Mouse (Mus musculus): ENCODE data around the gene Cmtm4.

The Cmtm4 gene

DNA sequence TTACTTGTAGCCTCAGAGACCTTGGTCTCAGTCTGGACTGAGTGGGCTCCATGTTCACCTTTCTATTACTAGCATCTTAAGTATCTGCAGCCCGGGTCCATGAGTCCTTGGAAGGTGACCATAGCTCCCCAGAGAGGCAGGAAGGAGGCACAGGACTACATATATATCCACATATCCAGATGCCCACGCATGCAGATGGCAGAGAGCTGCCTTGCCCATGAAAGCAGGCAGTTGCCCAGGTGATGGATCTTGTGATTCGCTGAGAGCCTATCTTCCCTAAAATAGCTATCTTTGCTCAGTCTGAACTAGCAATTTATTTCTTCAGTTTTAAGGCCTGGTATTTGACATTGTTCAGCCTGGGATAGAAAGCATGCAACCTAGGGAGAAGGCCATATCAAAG lies 15.9 kb upstream of the Cmtm4 start:
- no peak for DNase-seq (ENCODE audit: low read depth, low spot score)

DNA sequence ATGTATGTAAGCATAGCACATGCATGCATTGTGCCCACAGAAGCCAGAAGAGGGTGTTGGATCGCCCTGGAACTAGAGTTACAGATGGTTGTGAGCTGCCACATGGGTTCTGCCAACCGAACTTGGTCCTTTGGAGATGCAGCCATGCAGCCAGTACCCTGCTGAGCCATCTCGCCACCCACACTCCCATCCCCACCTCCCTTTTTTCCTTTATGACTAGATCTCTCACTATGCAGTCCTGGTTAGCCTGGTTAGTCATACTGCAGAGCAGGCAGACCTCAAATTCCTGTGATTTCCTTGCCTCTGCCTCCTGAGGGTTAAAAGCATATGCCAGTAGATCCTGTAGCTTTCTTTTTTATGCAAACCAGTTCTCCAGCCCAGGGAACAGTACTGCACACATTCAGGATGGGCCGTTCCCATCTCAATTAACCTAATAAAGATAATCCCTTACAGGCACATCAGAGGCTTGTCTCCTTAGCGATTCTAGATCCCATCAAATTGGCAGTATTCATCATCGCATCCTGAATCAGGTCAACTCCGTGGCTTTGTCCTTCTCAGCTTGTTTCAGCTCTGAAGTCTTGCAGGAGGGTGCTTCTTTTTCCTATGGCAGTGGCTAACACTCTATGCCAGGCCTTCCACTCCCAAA lies 15.1 kb upstream of the Cmtm4 start:
- DNase-seq (ENCODE audit: low read depth, low spot score): peak; percentile 91

DNA sequence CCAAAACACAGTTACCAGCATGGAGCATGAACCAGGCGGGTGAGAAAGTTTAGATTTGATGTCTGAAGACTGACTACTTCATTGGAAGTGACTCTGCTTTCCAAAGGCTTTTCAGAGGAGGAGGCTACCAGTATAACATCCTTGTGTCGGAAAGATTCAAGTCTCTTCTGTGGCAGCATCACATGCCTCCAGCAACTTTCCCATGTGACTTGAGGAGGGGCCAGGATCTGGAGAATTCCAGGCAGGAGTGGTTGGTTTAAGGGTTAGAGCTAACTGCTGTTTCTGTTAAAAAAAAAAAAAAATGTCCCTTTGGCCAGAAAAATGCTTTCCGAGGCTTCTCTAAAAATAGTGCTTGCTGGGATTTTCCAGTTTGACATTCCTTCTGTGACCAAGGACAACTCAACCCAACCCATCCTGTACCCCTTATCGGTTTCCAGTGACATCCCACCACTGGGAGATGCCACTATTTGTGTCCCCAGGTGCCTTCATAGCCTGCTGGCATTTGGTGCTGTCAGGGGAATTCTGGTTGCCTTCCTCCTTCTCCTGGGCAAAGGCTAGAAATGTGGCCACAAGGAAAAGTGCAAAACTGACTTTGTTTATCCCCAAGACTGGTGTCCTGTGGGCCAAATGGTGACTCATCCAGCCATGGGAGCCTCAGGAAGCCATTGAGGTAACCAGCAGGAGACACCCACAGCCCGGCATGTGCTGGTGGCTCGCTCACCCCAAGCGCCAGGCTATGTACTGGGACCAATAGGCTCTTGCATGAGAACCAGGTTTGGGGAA lies 12.9 kb upstream of the Cmtm4 start:
- DNase-seq (ENCODE audit: low read depth, low spot score): no peak

DNA sequence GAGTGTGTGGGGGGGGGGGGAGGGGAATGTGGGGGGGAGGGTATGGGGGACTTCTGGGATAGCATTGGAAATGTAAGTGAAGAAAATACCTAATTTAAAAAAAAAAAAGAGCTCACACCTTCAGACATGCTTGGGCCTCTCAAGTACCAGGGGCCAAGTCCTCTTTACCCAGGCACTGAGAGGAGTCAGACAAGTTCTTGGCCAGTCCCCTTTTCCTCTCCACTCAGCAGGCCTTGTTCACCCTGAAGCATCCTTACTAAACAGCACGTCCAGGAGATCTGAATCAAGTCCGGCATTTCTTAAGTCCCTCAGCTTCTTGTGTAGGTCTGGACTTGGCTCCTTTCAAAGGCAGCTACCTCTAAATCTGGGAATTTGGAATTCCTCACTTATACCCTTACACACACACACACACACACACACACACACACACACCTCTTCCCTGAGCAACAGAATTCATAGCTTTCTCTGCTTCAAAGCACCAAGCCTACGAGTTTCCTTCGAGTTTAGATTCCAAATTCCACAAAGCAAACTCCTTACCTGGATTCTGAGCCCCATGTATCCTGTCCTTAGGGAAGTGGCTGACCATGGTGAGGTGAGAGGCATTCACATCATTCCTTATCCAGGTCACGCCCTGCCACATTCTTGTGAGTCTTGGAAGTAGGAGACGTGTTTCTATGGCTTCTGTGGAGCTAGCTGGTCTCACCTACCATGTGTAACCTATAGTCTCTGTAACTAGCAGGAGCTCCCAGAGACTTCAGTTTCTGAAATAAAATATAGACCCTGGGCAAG lies 10.9 kb upstream of the Cmtm4 start:
- DNase-seq (ENCODE audit: low read depth, low spot score): peak; percentile 85

DNA sequence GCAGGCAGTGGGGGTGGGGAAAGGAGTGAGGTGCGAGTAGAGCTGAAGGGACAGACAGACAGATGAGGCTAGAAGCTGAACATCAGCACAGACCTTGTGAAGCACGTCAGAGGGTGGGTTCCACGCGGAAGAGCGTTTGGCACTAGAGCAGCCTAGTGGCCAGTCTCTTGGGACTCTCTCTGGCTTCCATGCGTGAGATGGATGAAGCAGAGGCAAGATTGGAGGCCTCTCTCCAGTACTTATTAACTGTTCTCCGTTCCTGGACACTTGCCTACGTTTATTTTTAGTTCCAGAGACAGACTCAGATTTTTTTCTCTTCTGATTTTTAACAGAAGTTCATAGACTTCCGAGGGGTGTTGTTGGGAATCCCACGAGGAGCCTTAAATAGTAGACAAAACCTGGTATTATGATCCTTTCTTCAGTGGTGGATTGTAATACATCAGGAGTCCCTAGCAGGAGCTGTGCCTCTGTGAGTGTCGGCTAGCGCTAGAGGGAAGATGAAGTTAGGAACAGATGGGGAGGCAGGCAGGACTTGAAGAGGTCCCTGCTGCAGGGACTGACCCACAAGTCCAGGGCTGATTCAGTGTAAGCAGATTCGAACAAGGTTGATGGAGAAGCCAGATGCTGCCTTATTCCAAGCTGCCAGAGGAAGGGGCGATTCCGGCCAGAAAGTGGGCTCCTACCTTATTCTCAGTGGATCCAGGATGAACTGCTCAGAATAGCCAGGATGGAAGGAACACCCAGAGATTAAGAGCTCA lies 10.0 kb upstream of the Cmtm4 start:
- DNase-seq (ENCODE audit: low read depth, low spot score): no peak

DNA sequence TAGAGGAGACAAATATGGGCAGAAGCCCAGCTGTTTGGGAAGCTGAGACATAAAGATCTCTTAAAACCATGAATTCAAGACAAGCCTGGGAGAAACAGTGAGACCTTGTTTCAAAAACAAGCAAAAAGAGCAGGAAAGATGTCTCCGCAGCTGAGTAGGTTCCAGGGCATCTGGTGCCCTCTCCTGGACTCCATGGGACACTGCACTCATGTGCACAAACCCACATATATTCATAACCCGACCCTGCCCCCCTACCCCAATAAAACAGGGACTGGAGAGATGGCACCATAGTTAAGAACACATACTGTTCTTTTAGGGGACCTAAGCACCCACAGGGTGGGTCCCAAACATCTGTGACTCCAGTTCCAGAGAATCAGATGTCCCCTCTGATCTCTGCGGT lies 8.0 kb upstream of the Cmtm4 start:
- peak; percentile 70 for DNase-seq (ENCODE audit: low read depth, low spot score)

DNA sequence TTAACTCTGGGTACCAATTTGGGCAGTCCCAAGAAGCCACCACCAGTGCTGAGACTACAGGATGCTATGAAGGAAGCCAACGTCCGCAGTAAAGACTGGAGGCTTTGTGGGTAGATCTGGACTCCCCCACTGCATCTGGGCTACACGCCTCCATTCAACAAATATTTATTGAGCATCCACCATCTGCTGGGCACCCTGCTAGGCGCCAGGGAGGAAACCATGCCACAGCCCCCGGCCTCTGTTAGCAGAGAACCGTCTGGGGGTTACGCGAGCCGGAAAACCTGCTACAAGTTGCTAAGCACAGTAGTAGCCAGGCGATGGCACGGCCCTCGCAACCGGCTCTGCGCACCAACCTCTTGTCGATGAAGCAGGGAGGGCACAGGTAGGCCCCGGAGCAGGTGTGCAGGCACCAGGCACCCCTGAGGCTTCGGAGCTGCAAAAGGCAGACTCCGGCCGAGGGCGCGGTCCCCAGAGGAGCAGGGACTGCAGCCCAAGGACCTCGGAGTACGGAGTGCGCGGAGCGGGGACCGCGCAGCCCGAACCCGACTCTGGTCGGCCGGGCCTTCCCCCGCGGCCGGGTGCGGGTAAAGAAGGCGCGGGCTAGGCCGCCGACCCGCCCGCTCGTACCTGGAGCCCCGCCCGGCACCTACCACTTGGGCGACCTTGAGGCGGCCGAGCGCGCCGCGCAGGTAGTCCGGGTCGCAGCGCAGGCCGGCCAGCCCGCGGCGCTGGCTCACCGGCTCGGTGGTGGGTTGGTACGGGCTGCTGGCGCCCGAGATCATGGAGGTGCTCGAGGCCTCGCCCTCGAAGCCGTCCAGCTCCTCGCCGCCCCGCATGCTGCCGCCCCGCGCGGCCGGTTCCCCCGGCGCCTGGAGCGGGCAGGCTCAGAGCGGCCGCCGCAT lies 555 bp downstream of the Cmtm4 start:
- DNase-seq (ENCODE audit: low read depth, low spot score): peak; percentile 57

DNA sequence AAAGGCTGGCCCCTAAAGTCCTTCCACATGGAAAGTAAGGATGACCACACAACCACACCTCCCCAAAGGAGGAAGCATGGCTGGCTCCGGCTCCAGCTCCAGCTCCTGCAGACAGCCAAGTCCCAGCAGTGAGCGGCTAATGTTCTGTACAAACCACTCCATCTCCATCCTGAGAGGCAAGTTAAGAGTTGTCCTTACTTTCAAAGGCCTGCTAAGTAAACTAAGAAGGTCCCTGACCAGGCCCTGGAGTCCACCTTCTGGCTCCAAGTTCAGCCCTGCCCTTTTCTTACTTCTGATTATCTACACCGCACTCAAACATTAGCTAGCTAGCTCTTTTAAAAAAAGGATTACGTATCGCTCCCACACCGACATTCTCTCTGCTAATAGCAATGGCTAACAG lies 1.8 kb downstream of the Cmtm4 start:
- no peak for DNase-seq (ENCODE audit: low read depth, low spot score)

DNA sequence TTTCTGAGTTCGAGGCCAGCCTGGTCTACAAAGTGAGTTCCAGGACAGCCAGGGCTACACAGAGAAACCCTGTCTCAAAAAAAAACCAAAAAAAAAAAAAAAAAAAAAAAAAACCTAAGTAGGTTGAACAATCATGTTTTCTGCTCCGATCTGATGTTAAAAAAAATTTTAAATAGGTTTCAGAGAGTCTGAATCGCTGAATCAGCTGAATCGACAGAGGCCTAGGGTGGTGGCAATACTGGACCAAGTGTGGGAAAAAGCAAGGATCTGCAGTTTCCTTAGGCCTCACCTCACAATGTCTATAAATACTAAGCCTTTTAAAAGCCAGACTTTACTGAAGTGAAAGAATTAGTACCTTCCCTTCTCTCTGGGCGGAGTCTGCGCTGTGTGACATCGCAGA lies 2.5 kb downstream of the Cmtm4 start:
- DNase-seq (ENCODE audit: low read depth, low spot score): no peak

DNA sequence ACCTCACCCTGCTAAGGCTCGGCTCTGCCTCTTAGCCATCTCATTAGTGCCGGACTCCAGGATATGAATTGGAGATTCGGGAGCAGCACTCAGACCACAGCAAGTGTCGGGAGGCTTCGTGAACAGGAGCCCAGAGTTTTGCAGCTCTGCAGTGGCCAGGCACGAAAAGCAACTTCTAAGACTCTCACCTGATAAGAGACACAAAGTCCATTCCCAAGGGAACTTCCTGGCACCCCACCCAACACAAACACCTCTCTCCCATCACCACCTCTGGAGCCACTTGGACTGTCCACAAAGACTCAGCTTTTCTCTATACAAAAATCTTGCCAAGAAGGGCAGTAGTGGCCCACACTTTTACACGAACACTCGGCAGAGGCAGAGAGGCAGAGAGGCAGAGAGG lies 5.4 kb downstream of the Cmtm4 start:
- no peak for DNase-seq (ENCODE audit: low read depth, low spot score)

DNA sequence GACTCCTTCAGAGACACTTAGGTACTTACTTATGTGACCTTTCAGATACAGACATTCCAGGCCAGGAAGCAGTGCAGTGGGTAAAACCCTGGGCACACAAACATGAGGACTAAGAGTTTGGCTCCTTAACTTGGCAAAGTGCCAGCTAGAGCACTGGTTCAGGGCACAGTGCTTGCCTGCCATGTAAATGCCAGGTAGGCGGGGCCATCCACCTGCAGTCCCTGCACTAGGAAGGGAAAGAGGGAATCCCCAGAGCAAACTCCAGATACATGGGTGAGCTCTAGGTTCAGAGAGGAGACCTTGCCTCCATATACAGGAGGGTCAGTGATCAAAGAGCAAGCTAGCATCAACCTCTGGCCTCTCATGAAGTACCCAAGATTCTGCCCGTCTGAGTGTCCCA lies 7.6 kb downstream of the Cmtm4 start:
- no peak for DNase-seq (ENCODE audit: low read depth, low spot score)

DNA sequence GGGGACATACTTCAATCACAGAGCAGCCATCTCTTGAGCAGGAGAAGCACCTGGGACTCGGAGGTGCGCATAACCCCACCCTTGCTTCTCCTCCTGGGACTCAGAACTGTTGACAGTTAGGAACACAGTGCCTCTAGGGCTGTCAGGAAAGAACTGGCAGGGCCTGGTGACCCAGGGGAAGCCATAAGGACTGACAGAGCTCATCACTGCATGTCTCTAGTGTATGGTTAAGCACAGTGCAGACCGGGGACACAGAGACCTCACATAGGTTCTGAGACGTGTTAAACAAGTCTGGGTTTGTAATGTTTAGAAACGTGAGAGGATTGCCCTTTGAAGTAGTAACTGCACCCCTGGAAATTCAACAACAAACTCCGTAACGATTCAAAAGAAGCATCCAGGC lies 8.1 kb downstream of the Cmtm4 start:
- DNase-seq (ENCODE audit: low read depth, low spot score): no peak

DNA sequence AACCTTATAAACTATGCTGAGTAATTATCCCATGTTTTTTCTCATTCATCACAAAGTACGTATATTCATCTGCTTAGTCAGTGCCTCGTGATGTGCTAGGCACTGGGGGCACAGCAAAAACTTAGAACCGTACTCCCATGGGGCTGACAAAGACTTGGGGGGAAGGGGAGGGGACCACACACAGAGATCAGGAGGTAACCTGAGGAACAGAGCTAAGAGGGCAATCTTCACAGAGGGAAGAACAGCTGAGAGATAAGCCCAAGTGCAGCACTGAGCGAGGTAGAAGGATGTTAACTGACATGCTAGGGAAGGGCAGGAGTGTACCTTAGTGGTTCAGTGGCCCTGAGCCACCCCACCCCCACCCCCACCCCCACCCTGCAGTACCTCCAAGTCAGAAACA lies 8.9 kb downstream of the Cmtm4 start:
- DNase-seq (ENCODE audit: low read depth, low spot score): no peak

DNA sequence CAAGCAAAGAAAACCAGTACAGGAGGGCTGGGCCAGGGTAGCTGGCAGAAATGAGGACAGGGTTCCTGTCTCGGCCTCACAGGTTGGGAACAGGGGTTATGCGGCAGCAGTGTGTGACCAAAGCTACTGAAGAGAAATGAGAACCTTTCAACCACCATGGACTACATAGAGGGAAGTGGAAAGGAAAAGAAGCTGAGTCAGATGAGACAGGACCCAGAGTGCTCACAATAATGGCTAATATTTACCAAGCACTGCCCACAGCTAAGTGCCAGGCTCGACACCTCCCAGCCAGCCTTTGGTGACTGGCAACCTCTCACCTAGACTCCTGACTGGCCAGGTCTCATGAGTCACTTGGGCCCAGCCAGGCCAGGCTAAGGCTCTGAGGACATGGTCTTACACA lies 11.6 kb downstream of the Cmtm4 start:
- DNase-seq (ENCODE audit: low read depth, low spot score): no peak

DNA sequence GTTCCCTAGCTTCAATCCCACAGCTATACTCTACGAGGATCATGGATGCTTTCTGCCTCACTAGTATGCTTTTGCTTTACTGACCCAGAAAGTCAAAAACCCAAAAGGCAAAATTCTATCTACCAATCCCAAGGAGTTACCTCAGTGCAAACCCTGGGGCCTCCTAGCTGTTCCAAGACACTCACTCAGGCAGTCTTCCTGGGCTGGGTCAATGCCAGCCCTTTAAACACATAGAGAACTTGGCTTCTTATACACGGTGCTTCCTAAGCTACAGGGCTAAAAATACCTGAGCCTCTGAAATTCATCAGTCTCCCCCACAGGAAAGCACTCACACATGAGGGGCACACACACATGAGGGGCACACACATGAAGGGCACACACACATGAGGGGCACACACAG lies 12.3 kb downstream of the Cmtm4 start:
- DNase-seq (ENCODE audit: low read depth, low spot score): no peak

DNA sequence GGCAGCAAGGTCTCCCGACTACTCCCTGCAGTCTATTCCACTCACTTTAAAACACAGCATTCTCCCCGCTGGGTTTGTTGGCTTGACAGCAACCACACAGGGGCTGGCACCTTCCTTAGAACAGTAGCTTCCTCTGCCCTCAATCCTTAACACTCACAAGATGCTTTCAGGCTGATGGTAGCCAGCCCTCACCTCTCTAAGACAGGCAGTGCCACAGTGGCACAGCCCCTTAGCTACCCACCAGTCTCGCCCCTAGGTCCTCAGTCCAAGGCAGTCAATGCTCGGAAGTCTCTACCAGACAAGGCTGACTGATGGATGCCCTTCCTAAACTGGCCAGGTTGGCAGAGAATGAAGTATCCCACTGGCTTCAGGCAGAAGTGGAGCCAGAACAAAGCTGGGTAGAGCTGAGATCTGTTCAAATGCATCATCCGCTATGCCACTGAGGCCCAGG lies 14.6 kb downstream of the Cmtm4 start:
- DNase-seq (ENCODE audit: low read depth, low spot score): no peak

DNA sequence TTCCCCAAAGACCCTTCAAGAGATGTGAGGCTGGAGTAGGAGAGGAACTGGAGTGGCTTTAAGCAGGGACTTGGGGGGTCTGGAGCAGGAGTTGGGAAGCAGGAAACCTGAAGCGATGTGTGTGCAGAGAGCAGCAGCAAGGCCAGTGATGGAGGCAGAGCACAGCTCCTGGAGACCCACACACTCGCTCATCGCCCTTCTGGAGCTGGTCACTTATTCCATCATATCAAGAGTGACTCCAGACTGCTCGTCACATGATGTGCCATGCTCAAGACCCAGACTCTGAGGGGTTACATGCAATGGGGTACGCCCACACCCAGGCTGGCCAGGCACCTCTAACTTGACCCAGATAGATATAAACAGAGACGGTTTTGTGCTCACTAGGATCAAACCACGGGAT lies 15.3 kb downstream of the Cmtm4 start:
- no peak for DNase-seq (ENCODE audit: low read depth, low spot score)

DNA sequence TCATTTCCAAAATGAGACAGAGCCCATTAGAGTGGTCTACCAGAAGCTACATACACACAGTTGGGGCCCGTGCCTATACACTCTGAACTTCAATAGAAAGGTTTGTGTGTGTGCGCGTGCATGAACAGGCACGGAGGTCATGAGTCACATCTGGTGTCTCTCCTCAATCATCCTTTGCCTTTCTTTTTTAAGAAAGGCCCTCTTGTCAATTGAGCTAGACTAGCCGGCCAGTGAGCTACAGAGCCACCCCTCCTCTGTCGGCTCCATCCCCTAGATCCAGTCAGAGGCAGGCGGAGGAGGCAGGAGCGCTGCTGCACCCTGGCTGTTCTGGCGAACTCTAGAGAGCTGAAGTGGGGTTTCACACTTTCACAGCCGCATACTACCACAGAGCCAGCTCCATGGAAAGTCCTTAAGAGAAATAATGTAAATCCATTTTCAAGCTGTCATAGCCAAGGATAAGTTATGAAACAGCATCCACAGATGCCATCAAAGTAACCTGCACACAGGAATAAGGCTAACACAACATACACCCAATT lies 16.2 kb downstream of the Cmtm4 start:
- no peak for DNase-seq (ENCODE audit: low read depth, low spot score)

DNA sequence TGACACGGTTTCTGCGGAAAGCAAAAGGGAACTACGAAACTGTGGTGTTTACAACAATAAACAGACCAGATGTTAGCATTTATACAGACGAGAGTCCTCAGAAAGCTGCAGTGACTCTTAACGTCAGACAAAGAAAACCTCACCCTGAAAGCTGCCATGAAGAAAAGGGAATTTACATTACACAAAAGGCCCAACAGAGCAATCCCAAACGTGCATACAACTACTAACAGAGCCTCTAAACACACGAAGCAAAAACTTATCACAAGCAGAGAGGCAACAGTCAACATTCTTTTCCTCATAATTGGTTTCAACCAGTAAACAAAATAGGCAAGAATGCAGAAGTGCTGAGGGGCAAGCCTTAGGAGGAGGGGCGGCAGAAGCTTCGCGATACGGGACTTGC lies 18.9 kb downstream of the Cmtm4 start:
- peak; percentile 76 for DNase-seq (ENCODE audit: low read depth, low spot score)

DNA sequence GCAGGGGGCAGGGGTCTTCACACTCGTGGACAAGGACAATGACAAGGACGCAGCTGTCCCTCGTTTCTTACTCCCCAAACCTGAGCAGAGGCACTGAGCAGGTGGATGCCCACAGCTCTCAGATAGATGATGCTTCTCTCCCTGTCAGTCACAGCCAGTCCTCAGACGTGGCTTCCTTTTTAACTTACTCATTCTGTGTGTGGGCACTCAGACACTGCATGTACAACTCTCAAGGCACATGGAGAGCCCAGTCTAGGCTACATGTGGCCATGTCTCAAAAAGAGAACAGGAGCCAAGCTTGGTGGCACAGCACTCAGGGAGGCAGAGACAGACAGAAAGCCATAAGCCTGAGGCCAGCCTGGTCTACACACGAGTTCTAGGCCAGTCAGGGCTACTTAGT lies 19.6 kb downstream of the Cmtm4 start:
- DNase-seq (ENCODE audit: low read depth, low spot score): no peak
